Mouse (Mus musculus): ENCODE data around the gene Il6. TPM values are rescaled to one million over a fixed set of nuclear protein-coding genes. Genes with fewer than 3 reads are reported as not detected.
"Not testable (repeated sequence)": the region's sequence is repeated elsewhere in the genome, so short reads cannot be mapped to it uniquely, and the experiment has no call there.

Gene Il6
- polyA plus RNA-seq, 1 experiment from 2014 or later, result 0.24 TPM

- H3K4me2 ChIP-seq; H3K9ac ChIP-seq; H3K27ac ChIP-seq; H3K4me1 ChIP-seq; H3K9me3 ChIP-seq; H3K36me3 ChIP-seq; ATAC-seq (ENCODE audit: borderline replicate concordance, extremely low read depth, low FRiP score, low TSS enrichment); H3K27me3 ChIP-seq; H3K4me3 ChIP-seq: not testable (repeated sequence)
- 89% methylated on average over 2 of the region's 2 CpGs for WGBS
These were observed 24.2 kb downstream of the Il6 start for GRCm38 (mm10) chr5:30037111-30037510.

GRCm38 (mm10) chr5:30039324-30039723 lies 26.4 kb downstream of the Il6 start:
- H3K27me3 ChIP-seq, H3K9ac ChIP-seq: not testable (repeated sequence)
- 72% methylated on average over 5 of the region's 5 CpGs for WGBS

GRCm38 (mm10) chr5:30039841-30040240 lies 26.9 kb downstream of the Il6 start:
- H3K27me3 ChIP-seq; H3K27ac ChIP-seq; H3K4me3 ChIP-seq; H3K36me3 ChIP-seq; H3K9me3 ChIP-seq; H3K4me2 ChIP-seq; H3K4me1 ChIP-seq; H3K9ac ChIP-seq; ATAC-seq (ENCODE audit: borderline replicate concordance, extremely low read depth, low FRiP score, low TSS enrichment): not testable (repeated sequence)
- 68% methylated on average over 4 of the region's 4 CpGs for WGBS

More at GRCm38 (mm10) chr5:30039324-30039723, 26.4 kb downstream of the Il6 start:
- not testable (repeated sequence) for H3K4me2 ChIP-seq; H3K4me3 ChIP-seq; H3K27ac ChIP-seq; H3K36me3 ChIP-seq; H3K4me1 ChIP-seq; H3K9me3 ChIP-seq; ATAC-seq (ENCODE audit: borderline replicate concordance, extremely low read depth, low FRiP score, low TSS enrichment)

- H3K4me1 ChIP-seq, result no peaks in the 10 kb centered on the region
- H3K36me3 ChIP-seq, result peaks cover 27% of the 10 kb centered on the region
- H3K27ac ChIP-seq, result no peak overlapping the region
- no peak overlapping the region for H3K9ac ChIP-seq
- no peaks in the 10 kb centered on the region for H3K27me3 ChIP-seq
- WGBS, result 90% methylated on average over 6 of the region's 6 CpGs
- ATAC-seq (ENCODE audit: borderline replicate concordance, extremely low read depth, low FRiP score, low TSS enrichment), result no peak
- no peak overlapping the region for H3K4me2 ChIP-seq
- no peaks in the 10 kb centered on the region for H3K9me3 ChIP-seq
- H3K4me3 ChIP-seq, result no peak overlapping the region
These were observed 45.4 kb downstream of the Il6 start for GRCm38 (mm10) chr5:30058216-30058731.

GRCm38 (mm10) chr5:30059607-30060006 lies 46.7 kb downstream of the Il6 start:
- H3K36me3 ChIP-seq, result peaks cover 37% of the 10 kb centered on the region
- 73% methylated on average over 5 of the region's 5 CpGs for WGBS
- not testable (repeated sequence) for H3K9ac ChIP-seq; H3K4me3 ChIP-seq; H3K27ac ChIP-seq; H3K4me1 ChIP-seq; ATAC-seq (ENCODE audit: borderline replicate concordance, extremely low read depth, low FRiP score, low TSS enrichment); H3K4me2 ChIP-seq; H3K27me3 ChIP-seq; H3K9me3 ChIP-seq

GRCm38 (mm10) chr5:30067726-30068125 lies 54.8 kb downstream of the Il6 start:
- peaks cover 14% of the 10 kb centered on the region for H3K4me1 ChIP-seq
- H3K27me3 ChIP-seq, result no peaks in the 10 kb centered on the region
- H3K4me2 ChIP-seq, result no peak overlapping the region
- no peak overlapping the region for H3K9ac ChIP-seq
- no peak overlapping the region for H3K4me3 ChIP-seq
- no peaks in the 10 kb centered on the region for H3K9me3 ChIP-seq
- no peak for ATAC-seq (ENCODE audit: borderline replicate concordance, extremely low read depth, low FRiP score, low TSS enrichment)
- 65% methylated on average over 6 of the region's 6 CpGs for WGBS
- no peak overlapping the region for H3K27ac ChIP-seq
- peaks cover 62% of the 10 kb centered on the region for H3K36me3 ChIP-seq

Other genes with a start within 250 kb of the Il6 start
- gene Tyms, start 60.5 kb downstream of the Il6 start, polyA plus RNA-seq (2015; fragmentation: Nextera tagmentation; extraction: Ambion mirVana), result 325 and 342 TPM in 2 replicates
- 0.22 and 0.25 TPM in 2 replicates for gene Garem2, start 92.0 kb downstream of the Il6 start, polyA plus RNA-seq (2015; fragmentation: Nextera tagmentation; extraction: Ambion mirVana)
- gene 3110082J24Rik, start 93.0 kb downstream of the Il6 start, polyA plus RNA-seq (2015; fragmentation: Nextera tagmentation; extraction: Ambion mirVana), result not detected in 2 replicates
- gene Hadha, start 142.0 kb downstream of the Il6 start, polyA plus RNA-seq (2015; fragmentation: Nextera tagmentation; extraction: Ambion mirVana), result 143 TPM in 2 replicates
- 128 and 138 TPM in 2 replicates for gene Hadhb, start 142.1 kb downstream of the Il6 start, polyA plus RNA-seq (2015; fragmentation: Nextera tagmentation; extraction: Ambion mirVana)
- 0.22 TPM in 1 of 2 replicates, not detected in the other for gene Adgrf3, start 192.6 kb downstream of the Il6 start, polyA plus RNA-seq (2015; fragmentation: Nextera tagmentation; extraction: Ambion mirVana)
- 17.0 and 18.1 TPM in 2 replicates for gene Selenoi, start 219.5 kb downstream of the Il6 start, polyA plus RNA-seq (2015; fragmentation: Nextera tagmentation; extraction: Ambion mirVana)